Mouse (Mus musculus): ENCODE results near the gene Pts. TPM values are rescaled to one million over a fixed set of nuclear protein-coding genes. Genes with fewer than 3 reads are reported as not detected.

The Pts gene
- total RNA-seq, 2 experiments from 2014 or later = 36.5 to 42.5 TPM

- no peak for DNase-seq (ENCODE audit: low spot score in 2 of 2)
- Histone ChIP-seq H3K27ac (no peak overlapping the region), H3K4me3 (no peak overlapping the region)
- no peak for TF ChIP-seq CTCF (conservative IDR thresholded peaks at IDR 0.05)
Measured at GRCm38 (mm10) chr9:50475318-50475717, 53.2 kb downstream of the Pts start.

Other genes starting within 250 kb of the Pts start
- 100 to 1,000 TPM; 398 TPM for gene Rpl10-ps3, start 183.8 kb downstream of the Pts start, total RNA-seq (2021)
- not detected for gene Plet1, start 34.2 kb downstream of the Pts start, total RNA-seq (2021)
- gene Il18, start 26.1 kb upstream of the Pts start, total RNA-seq (2021) = 10 to 100 TPM; 25.3 to 25.9 TPM
- 1 to 10 TPM; 3.8 to 3.9 TPM for gene Bco2, start 26.5 kb upstream of the Pts start, total RNA-seq (2021)
- gene Tex12, start 32.6 kb upstream of the Pts start, total RNA-seq (2021) = not detected
- gene Sdhd, start 75.1 kb upstream of the Pts start, total RNA-seq (2021) = 100 to 1,000 TPM; 109 to 112 TPM
- 100 to 1,000 TPM; 206 to 234 TPM for gene Timm8b, start 75.2 kb upstream of the Pts start, total RNA-seq (2021)
- 1 to 10 TPM; 2.3 to 2.7 TPM for gene Pih1d2, start 88.6 kb upstream of the Pts start, total RNA-seq (2021)
- 10 to 100 TPM; 20.8 to 22.1 TPM for gene Nkapd1, start 88.7 kb upstream of the Pts start, total RNA-seq (2021)
- 100 to 1,000 TPM; 131 to 136 TPM for gene Dlat, start 131.1 kb upstream of the Pts start, total RNA-seq (2021)
- gene Dixdc1, start 210.8 kb upstream of the Pts start, total RNA-seq (2021) = 10 to 100 TPM; 80.1 to 87.4 TPM
- gene 2310030G06Rik, start 217.8 kb upstream of the Pts start, total RNA-seq (2021) = 1 to 10 TPM in 1 of 2 experiments, under 1 TPM in 1; 0.87 to 1.9 TPM
- gene Cryab, start 222.6 kb upstream of the Pts start, total RNA-seq (2021) = 100 to 1,000 TPM; 117 to 119 TPM
- gene Hspb2, start 223.6 kb upstream of the Pts start, total RNA-seq (2021) = under 1 TPM; 0.51 to 0.79 TPM
- 1 to 10 TPM; 5.5 to 6.3 TPM for gene Fdxacb1, start 239.5 kb upstream of the Pts start, total RNA-seq (2021)
- 10 to 100 TPM; 29.0 to 31.1 TPM for gene Alg9, start 246.3 kb upstream of the Pts start, total RNA-seq (2021)
- gene 1110032A03Rik, start 246.8 kb upstream of the Pts start, total RNA-seq (2021) = 10 to 100 TPM; 29.6 to 30.2 TPM